Mouse (Mus musculus) CH12F3 (cell line): ENCODE results near the gene Rab40c.

Source experiments
- in situ Hi-C: fragments of 300-500 bp; cut with MboI; formaldehyde crosslinking; loops from 2 replicates; pipeline ENCODE4 v1.14.3; 2020; ENCODE audit warnings: low sequenced_read_pairs

The Rab40c gene

DNA sequence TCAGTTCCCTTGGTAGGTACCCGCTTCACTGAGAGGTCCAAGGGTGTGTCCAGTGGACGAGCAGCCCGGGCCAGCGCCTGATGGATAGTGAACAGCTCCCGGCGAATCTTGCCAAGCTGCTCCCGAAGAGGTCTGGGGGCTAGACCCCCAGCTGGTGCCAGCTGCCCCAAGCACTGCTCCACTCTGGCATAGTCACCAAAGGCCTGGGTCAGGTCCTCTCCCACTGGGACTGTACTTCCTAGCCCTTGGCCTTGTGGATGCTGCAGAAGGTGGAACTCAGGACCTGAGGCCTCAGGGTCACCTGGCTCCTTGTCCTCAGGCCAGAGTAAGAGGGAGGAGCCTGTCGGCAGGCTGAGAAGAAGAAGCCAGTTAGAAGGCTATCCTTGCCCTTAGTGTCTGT, 27.4 kb upstream of the Rab40c start:
- in situ Hi-C loops: no loop called here

DNA sequence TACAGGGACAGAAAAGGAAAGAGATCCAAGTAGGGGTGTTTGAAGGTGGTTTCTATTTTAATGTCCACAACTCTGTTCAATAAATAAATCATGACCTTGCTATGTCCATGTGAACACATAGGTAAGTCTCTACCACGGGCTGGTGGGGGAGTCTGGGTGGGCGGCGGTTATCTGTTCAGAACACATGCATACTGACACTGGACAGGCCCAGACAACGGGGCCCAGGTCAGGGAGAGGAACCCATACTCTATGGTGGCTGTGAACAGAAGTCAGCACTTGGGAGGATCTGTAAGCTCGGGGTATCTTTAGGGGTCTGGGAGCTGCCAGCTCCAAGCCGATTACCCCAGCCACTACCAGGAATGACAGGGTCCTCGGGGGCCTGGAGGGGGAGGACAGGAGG, 26.8 kb upstream of the Rab40c start:
- in situ Hi-C loops: no loop called here

DNA sequence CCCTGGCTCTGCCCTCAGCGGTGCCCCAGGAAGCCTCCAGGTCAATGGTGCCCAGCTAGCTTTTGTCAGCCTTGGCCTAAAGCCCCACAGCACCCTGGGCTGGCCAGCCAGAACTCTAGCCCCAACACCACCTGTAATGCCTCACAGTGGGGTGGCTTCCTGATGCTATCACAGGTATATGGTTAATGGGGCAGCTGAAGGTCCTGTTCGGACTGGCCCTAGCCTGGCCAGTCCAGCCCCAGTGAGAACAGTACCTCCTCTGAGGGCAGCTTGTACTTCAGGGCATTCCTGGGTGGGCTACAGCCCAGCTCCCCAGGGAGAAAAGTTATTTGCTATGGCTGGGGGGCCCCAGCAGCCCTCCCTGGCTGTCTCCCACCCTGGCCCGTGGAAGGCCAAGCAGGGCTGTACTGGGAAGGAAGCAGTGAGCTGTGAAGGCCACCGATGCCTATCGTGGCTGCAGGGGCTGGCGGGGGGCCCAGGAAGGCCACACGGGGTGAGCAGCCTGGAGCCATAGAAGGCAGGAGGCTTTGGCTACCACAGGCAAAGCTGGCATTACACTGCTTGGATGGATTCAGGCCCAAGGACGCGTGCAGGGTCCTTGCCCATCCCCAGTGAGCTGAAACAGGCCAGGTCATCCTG, 26.1 kb upstream of the Rab40c start:
- in situ Hi-C loops: no loop called here

DNA sequence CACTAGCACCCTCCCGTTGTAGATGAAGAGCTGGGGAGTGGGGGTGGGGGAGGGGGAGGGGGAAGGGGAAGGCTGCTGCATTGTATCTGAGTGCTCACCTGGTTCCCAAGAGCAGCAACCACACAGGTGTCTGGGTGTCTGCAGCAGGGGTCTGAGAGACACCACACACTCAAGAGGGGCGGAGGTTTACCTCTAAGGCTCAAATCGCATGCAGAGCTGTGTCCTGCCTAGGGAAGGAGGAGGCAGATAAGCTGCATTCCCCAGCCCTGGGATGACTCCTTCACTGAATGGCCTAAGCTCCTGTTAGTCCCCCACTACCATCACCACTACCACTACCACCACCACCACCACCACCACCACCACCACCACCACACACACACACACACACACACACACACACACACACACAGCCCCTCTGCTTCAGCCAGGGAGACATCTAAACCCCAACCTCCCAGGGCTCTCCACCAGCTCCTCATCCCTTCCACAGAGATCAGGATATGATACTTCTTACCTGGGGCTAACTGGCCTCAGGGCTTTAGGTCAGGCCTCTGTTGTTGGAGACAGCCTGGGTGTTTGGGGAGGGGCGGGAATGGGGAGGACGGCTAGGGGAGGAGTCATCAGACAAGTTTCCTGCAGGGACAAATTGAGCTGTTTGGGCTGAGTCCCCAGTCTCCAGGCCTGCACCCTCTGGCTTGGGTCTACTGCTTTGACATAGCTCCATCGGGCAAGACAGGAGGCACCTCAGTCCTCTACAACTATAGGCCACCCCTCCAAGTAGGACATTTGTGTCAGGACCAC, 25.0 kb upstream of the Rab40c start, which contains the start of the genes Pigq and Nhlrc4:
TSS of gene Pigq (minus strand) at position 571 of the 798 bp plus-strand sequence.
TSS of gene Nhlrc4 (minus strand) at position 596 of the 798 bp plus-strand sequence.
- in situ Hi-C loops: no loop called here

DNA sequence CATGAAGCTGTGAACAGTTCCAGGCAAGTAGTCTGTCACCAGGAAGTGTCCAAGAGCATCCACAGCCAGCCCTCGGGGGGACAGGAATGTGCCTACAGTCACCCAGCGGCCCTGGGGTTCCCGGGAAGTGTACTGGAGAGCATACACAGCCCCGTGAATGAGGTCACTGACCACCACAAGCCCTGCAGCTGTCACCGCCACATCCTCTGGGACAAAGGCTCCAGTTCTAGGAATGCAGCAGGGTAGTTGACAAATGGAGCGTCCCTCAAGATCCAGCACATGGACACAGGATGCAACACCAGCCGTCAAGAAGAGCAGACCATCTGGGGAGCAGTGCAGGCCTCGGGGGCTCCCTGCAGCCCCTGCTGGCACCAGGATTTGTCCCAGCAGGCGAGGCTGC, 24.2 kb upstream of the Rab40c start:
- in situ Hi-C loops: no loop called here

DNA sequence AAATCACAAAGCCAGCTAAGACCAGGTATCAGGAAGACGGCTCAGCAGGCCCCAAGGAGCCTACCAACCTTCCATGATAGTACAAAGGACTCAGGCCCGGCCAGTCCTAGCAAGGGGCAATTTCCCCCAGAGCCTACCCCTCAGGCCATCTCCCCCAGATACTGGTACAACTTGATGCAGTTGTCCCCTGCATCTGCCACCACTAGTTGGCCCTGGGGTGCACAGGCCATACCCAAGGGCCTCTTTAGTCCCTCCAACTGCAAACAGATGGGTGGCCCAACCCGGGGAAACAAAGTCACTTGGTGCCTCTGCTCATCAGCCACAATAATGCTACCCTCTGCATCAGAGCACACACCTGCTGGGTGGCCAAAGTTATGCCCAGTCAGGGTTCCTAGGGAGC, 23.7 kb upstream of the Rab40c start:
- in situ Hi-C loops: no loop called here

DNA sequence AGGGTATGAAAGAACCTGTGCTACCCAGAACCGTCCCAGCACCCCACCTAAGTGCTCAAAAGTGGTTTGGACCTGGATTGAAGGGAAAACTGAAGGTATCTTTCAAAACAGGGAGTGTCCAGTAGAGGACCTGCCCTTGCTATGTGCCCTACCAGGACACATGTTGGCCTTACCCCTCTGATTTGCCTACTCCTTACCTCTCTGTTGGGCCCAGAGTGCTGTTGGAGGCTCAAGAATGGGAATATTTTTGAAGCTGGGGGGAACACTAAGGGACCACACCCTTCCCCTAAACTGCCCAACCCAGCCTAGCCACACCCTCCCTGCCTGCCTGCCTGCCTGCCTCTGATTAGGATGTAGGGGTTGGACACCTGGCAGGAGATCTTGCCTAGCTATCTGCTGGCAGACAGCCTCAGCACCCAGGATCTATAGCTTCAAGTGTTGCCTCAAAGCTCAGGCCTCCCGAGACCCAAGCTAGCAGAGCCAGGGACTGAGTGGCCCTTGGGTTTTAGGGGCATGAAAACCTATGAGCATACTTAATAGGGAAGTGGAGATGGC, 23.1 kb upstream of the Rab40c start:
- in situ Hi-C loops: no loop called here

DNA sequence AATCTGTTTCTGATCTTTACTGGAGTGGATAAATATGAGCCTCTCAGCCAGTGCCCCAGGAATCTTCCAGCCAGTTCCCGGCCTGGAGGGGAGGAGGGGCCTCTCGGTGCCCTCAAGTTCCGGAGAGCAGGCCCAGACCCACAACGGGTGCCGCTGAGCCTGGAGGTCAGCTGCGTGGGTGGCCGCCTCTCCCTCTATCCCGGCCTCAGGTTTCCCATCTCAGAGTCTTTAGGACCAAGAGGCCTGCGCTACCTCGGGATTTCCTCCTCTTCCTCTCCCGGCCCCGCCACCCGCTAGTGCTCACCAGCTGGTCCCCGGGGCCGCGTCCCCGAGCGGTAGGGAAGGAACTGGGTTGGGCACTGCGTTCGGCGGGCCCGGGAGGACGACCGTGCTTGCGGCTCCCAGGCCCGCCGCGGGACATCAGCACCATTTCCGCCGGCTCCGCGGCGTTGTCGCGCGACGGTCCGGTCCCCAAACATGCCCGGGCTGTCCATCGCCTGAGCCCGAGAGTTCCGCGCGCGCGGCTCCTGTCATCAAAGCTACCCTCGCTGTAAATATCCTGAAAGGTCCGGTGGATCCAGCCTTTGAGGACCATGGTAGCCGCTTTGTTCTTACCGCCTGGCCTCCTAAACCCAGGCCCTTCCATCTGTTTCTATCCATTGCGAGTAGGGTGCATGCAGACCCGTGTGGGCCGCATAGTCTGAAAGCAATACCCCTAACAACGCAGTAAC, 22.1 kb upstream of the Rab40c start:
- in situ Hi-C loops: no loop called here

DNA sequence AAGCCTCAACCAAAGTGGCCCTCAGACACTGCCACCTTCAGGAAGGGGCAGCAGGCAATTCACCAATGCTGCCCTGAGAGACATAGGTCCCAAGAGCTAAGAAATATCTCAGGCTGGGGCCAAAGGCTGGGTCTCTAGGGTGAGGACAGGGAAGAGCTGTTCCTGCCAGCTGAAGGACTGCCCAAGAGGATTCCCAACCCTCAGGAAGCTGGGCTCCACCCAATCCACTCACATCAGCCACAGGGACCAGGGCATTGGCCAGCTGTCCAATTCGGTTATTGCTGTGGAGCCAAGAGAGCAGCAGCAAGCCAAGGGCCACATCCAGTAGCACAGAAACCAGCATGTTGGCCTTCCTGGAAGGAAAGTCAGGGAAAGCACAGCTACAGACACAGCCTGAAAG, 15.0 kb upstream of the Rab40c start:
- in situ Hi-C loops: no loop called here

DNA sequence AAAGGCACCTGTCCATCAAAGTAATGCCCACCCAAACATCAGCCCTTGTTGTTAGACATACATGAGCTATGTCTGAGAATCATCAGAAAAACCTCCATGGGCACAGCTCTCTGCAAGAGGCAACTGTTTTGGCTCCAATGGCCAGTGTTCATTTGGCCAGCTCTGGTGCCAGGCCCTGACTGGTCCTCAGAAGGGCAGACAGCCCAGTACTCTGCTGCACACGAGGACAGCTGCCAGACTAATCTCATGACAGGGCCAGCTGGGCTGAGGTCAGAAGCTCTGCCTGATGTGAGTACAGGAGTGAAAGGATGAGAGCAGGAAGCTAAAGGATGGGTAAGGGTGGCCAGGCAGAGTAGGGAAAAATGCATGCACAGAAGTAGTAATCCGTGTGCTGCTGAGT, 5.8 kb upstream of the Rab40c start:
- in situ Hi-C loops: no loop called here

DNA sequence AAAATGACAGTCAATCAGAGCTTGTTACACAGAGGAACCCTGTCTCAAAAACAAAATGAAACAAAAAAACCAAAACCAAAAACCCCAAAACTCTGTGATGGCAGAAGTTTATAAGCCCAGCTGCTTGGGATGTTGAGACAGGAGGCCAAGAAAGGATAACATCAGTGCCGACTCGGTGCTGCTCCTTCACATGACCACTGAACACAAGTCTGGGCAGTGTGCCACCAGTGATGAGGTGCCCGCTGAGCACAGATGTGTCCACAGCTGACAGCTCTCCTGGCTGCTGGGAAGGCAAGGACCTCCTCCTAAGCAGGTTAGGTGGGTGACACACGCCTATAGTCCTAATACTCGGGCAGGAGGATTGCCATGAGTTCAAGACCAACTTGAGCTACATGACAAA, 2.6 kb upstream of the Rab40c start:
- in situ Hi-C loops: no loop called here

DNA sequence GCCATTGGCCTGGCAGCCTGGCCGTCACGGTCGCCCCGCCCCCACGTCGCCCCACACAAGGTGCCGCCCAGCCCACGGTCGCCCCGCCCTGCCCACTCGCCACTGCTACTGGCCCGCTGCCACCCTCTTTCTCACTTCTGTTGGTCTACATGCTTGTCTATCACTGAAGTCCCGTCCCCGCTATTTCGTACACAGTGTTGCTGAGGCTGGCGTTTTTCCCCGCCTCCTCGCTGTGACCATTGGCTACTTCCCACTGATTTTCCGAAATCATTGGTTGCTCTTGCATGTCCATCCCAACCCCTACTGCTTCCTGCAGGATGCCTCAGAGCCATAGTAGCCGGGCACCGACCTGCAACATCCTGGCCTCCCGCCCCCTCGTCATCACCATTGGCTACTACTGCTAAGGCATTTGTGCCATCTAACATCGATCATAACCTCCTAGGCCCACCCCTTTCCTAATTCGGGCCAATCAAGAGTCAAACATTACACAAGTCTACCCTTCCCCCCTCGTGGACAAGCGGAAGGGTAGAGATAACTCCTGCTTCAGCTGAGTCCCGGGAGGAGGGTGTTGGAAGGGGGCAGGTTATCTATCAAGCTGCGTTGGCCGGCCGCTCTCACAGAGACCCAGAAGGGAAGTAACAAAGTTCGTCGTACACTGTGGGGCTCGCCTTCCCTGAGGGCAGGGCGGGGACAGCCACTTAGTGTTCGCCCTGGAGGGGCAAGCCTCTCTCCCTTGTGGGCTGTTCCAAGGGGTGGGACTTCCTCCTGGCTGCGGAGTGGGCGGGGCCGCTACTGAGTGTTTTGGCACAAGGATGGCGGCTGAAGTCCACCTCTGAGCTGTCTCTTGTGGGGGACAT, 487 bp upstream of the Rab40c start:
- in situ Hi-C loops: no loop called here

DNA sequence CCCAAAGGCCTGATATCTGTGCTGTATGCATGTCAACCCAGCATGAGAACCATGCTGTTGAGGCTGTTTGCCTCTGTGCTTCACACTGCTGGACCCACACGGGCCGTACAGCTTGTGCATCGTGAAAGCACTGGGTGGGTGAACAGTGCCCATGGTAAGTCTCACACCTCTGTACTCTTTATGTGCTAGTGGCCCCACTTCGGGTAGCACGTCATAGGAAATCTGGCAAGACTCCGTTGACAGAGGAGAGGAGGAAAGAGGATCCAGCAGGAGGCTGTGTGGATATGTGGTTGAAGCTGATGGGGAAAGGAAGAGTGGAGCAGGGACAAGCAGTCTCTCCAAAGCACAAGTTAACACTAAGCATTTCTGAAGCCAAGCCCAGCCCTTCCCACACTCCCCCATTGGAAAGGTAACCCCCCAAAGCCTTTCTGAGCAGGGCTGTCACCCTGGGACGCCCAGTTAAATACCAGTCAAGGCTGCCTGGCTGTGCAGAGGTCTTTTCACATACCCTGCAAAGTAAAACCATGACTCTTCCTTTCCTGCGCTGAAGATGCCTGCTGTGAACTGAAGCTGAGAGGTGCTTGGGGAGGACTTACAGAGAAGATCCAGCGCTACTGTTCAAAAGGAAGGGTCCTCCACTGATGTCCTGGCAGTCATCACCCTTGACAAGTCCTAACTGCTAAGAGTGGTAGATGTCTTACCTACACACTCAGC, 1.3 kb downstream of the Rab40c start:
- in situ Hi-C loops: no loop called here

DNA sequence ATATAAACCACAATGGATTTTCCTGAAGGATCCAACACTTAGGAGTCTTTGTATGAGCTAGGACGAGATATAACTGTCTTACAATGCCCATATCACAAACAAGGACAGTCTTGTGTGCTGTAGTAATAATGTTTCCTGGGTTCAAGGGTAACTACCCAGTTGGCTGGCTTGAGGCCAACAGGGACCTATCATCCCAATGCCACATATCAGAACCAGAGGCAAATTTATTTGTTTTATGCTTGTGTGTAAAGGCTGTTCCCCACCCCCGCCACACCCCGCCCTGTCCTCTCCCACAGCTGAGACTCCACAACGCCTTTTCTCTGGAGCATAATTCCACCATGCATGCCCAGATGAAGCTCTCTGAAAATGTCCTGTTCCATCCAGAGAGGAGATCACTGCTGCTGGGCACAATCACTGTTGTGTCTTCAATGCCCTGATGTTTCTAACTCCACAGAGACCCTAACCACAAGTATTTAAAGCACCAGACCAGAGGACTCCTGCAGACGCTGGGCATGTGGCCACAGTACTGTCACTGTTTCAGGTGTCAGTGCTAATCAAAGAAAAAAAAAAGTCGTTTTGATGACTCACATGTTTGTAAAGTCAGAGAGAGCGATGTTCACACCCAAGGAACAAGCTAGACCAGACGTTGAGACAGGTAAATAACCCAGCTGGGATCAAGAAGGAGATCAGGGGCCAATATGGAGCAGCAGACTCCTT, 2.4 kb downstream of the Rab40c start:
- in situ Hi-C loops: no loop called here

DNA sequence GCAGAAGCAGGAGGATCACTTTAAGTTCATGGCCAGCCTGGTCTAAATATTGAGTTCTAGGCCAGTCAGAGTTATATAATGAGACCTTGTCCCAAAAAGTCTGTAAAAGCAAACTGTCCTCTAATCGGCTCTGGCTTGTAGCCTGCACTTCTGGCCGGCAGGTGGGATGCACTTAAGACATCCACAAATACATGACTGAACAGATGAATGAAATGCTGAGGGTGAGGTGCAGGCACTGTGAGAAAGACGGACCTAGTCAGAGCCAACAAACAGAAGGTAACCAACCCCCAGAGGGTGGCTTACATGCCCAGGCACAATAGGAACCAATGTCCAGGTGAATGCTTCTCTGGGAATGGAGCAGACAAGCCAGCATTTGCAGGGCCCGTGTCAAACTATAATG, 5.2 kb downstream of the Rab40c start:
- in situ Hi-C loops: no loop called here

DNA sequence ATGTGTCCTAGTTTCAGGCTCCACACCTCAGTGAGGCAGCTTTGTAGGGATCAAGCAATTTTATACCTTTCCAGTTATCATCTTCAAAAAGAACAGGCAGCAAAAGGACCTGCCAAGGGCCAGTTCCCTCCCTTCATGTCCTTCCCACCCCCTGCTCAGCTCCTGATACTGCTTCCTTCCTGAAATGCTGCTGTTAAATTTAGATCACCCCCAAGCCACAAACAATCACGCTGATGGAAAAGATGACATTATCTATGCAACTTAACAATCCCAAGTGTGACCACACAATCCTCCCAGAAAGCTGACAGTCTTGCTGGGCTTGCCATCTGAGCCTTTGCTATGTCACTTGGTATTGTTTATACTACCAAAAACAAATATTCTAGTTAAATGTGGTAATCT, 5.7 kb downstream of the Rab40c start:
- in situ Hi-C loops: no loop called here

DNA sequence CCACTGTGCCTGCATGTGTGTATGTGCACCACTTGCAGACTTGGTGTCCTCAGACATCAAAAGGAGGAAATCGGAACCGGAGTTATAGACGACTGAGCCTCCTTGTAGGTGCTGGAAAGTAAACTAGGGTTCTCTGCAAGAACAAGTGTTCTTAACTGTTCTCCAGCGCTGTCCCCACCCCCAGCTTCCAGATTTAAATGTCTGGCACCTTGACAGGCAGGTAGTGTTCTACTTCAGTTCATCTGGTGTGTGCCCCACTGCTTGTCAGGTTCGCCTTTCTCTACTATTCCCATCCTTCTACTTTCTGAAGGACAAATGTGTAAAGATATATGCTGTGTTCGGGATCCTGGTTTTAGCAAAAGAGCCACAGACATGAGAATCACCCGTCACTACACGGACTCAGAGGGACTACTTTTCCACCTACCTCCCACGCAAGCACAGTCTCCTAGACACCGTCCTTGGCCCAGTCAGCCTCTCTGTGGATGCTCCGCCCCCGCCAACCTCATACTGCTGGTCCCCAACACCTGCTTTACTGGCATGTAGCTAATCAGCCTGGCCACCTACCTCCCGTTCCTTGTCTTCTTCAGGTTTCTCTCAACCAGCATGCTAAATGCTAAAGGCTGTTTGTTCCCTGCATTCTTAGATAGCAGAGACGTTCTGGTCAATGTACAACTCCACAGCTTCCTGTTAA, 6.2 kb downstream of the Rab40c start:
- in situ Hi-C loops: no loop called here

DNA sequence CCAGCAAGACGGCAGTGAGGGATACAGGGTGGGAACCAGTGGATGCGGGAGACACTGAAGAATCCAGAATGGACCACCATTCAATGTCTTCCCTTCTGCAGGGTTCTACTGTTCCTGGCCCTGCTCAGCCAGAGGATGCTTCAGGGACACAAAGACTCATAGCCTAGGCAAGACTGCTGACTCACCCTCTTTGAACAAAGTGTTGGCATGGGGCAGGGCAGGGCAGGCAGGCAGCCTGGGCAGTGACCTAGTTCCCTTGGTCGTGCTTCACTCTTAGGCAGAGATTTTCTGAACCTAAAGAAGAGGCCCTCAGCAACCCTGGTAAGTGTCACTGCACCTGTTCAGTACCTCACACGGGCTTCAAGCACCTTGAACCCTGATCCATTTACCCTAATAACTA, 7.7 kb downstream of the Rab40c start:
- in situ Hi-C loops: no loop called here

DNA sequence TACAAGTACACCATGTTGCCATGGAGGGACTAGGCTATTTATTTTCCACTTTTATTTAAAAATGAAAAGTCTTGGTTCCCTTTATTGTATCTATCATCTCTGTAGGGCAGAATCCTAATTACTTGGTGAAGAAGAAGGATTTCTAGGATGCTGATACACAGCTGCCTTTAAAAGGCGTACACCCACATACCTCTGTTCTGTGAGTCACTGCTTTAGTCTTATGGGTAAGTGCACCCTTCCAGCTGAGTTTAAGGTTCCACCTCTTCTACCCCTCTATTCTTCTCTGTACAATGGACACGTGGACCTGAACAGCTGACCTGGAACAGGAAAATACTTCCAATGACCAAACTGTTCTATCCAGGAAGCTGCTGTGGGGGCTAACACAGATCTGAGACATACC, 11.9 kb downstream of the Rab40c start:
- in situ Hi-C loops: no loop called here
